In the genomic region with DNA sequence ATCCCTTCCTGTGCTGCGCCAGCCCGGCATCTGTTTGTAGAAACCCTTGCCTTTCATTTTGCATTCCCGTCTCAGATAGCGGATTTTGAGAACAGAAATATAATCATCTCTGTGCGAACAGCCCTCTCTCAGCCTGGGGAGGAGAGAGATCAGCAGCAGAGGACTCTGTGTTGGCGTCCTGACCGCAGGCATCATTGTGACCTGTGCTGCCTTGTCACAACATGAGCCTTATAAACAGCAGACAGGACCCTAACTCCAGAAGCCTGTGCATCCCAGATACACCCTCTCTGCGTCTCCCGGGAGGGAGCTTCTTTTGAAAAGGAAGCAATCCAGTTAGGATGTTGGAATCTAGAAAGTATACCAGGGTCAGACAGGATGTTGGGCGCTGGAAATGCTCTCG, we compare ENCODE assay signal across 18 mouse cellular contexts. TPM values are rescaled to one million over a fixed set of nuclear protein-coding genes. Genes with fewer than 3 reads are reported as not detected.
DNase-seq lines count a peak whose midpoint lies in the region; ATAC-seq and TF ChIP-seq lines count a peak whose summit lies in the region.
"Had no signal": no experiment of that assay in that cellular context is flagged by ENCODE, and none has a peak within 500 bp of the region (broad histone marks: within the 10 kb centered on the region; RNA-seq: fewer than 3 reads in every experiment).

No protein-coding gene starts in this region.

- no peak overlapping the region for H3K27ac ChIP-seq in heart, embryonic 12.5 days (ENCODE audit: poor library complexity, severe bottlenecking)
- H3K27ac ChIP-seq in forebrain, embryonic 10.5 days = 0 out of 2 replicates have a peak overlapping the region, but pooled peaks have one; percentile 51
- H3K27ac ChIP-seq in hindbrain, embryonic 13.5 days = peak overlapping the region; percentile 80
- H3K27ac ChIP-seq in midbrain, embryonic 15.5 days = peak overlapping the region; percentile 86
- H3K27ac ChIP-seq: liver, embryonic 15.5 days had no signal

- intact Hi-C loops in heart, postnatal 10 days (cut with DNase I) = no loop called here

- H3K4me3 ChIP-seq in heart, embryonic 12.5 days = no peak overlapping the region
- peak overlapping the region; percentile 29; the same call in 1 of the 2 replicates for H3K4me3 ChIP-seq in forebrain, embryonic 10.5 days
- no peak overlapping the region for H3K4me3 ChIP-seq in hindbrain, embryonic 13.5 days
- H3K4me3 ChIP-seq in midbrain, embryonic 15.5 days = no peak overlapping the region
- no peak overlapping the region for H3K4me3 ChIP-seq in lung, adult 2 months (replicated peaks; ENCODE audit: extremely low read depth, low read depth, low read length)
- H3K4me3 ChIP-seq: liver, embryonic 15.5 days had no signal

- H3K9ac ChIP-seq in heart, embryonic 12.5 days = no peak overlapping the region
- peak overlapping the region; percentile 49; the same call in 1 of the 2 replicates for H3K9ac ChIP-seq in hindbrain, embryonic 13.5 days
- H3K9ac ChIP-seq in midbrain, embryonic 15.5 days = no peak overlapping the region
- H3K9ac ChIP-seq: liver, embryonic 15.5 days had no signal

- H3K36me3 ChIP-seq in heart, embryonic 12.5 days = no peaks in the 10 kb centered on the region
- H3K36me3 ChIP-seq in forebrain, embryonic 10.5 days (replicated peaks) = no peaks in the 10 kb centered on the region
- H3K36me3 ChIP-seq in hindbrain, embryonic 13.5 days = no peaks in the 10 kb centered on the region
- no peaks in the 10 kb centered on the region for H3K36me3 ChIP-seq in midbrain, embryonic 15.5 days (replicated peaks)
- H3K36me3 ChIP-seq: liver, embryonic 15.5 days had no signal

- TF ChIP-seq POLR2A in lung, adult 2 months (IDR thresholded peaks at IDR 0.05; ENCODE audit: borderline replicate concordance, extremely low read depth, low read depth, low read length) = no peak

- no peak for ATAC-seq in heart, embryonic 12.5 days (ENCODE audit: insufficient number of reproducible peaks, low FRiP score)
- ATAC-seq in hindbrain, embryonic 13.5 days (ENCODE audit: low FRiP score) = no peak
- ATAC-seq in midbrain, embryonic 15.5 days (replicated peaks) = peak; percentile 32; the same call in 1 of the 2 replicates
- ATAC-seq in inflammation-experienced regulatory T-cells, adult 6 months = no peak

- no peak for TF ChIP-seq CTCF in lung, adult 2 months (IDR thresholded peaks at IDR 0.05; ENCODE audit: insufficient read depth, low read length)

- peaks cover 6% of the 10 kb centered on the region; the same call in 1 of the 2 replicates for H3K9me3 ChIP-seq in heart, embryonic 12.5 days (replicated peaks)
- H3K9me3 ChIP-seq in forebrain, embryonic 10.5 days = no peaks in the 10 kb centered on the region
- no peaks in the 10 kb centered on the region; the same call in 1 of the 2 replicates for H3K9me3 ChIP-seq in hindbrain, embryonic 13.5 days
- no peaks in the 10 kb centered on the region for H3K9me3 ChIP-seq in midbrain, embryonic 15.5 days
- H3K9me3 ChIP-seq: liver, embryonic 15.5 days had no signal

- WGBS in heart, embryonic 12.5 days = 44% methylated on average over 11 of the region's 11 CpGs
- WGBS in forebrain, embryonic 10.5 days = 48% methylated on average over 11 of the region's 11 CpGs
- WGBS in hindbrain, embryonic 13.5 days = 33% methylated on average over 11 of the region's 11 CpGs
- WGBS in midbrain, embryonic 15.5 days = 11% methylated on average over 11 of the region's 11 CpGs
- WGBS in lung, adult 2 months = 32% methylated on average over 11 of the region's 11 CpGs

- DNase-seq in heart, postnatal 10 days = no peak
- no peak for DNase-seq in forebrain, embryonic 10.5 days (ENCODE audit: extremely low spot score, low spot score)
- DNase-seq in lung, adult 2 months = no peak
- no peak for DNase-seq in thymus, postnatal 10 days (ENCODE audit: low spot score in 2 of 2)
- DNase-seq: adrenal gland, postnatal 25 days; cerebellum, adult 11 months; gastrocnemius, postnatal 25 days; kidney, adult 11 months; kidney, postnatal 36 days; thymus, adult 2 months had no signal

- H3K4me1 ChIP-seq in heart, embryonic 12.5 days (replicated peaks) = peaks cover 15% of the 10 kb centered on the region
- H3K4me1 ChIP-seq in forebrain, embryonic 10.5 days = peaks cover 22% of the 10 kb centered on the region
- peaks cover 41% of the 10 kb centered on the region for H3K4me1 ChIP-seq in hindbrain, embryonic 13.5 days (replicated peaks)
- peaks cover 40% of the 10 kb centered on the region for H3K4me1 ChIP-seq in midbrain, embryonic 15.5 days
- H3K4me1 ChIP-seq in lung, adult 2 months (ENCODE audit: control insufficient read depth, insufficient read depth, low read length) = no peaks in the 10 kb centered on the region
- H3K4me1 ChIP-seq: liver, embryonic 15.5 days had no signal

- peak overlapping the region; percentile 33; the same call in 1 of the 2 replicates for H3K4me2 ChIP-seq in heart, embryonic 12.5 days
- peak overlapping the region; percentile 43 for H3K4me2 ChIP-seq in hindbrain, embryonic 13.5 days
- peak overlapping the region; percentile 21 for H3K4me2 ChIP-seq in midbrain, embryonic 15.5 days
- H3K4me2 ChIP-seq: liver, embryonic 15.5 days had no signal

- H3K27me3 ChIP-seq in heart, embryonic 12.5 days (replicated peaks) = peaks cover 46% of the 10 kb centered on the region
- peaks cover 18% of the 10 kb centered on the region; the same call in 1 of the 2 replicates for H3K27me3 ChIP-seq in forebrain, embryonic 10.5 days (ENCODE audit: poor library complexity, severe bottlenecking)
- no peaks in the 10 kb centered on the region for H3K27me3 ChIP-seq in hindbrain, embryonic 13.5 days
- H3K27me3 ChIP-seq in midbrain, embryonic 15.5 days (replicated peaks) = no peaks in the 10 kb centered on the region

RNA-seq across cellular contexts. Expression of gene Asphd2, which starts 16.4 kb away (rescaled TPM):
- 3.0 and 3.4 TPM in 2 replicates for polyA plus RNA-seq in heart, embryonic 12.5 days (2016; fragmentation: Nextera tagmentation; extraction: Ambion mirVana)
- 1 to 10 TPM in 1 of 2 experiments, under 1 TPM in 1; 0.57 to 1.1 TPM for total RNA-seq in heart, postnatal 10 days (2021)
- polyA plus RNA-seq in forebrain, embryonic 10.5 days (2016; fragmentation: Nextera tagmentation; extraction: Ambion mirVana) = 11.9 and 15.0 TPM in 2 replicates
- polyA plus RNA-seq in hindbrain, embryonic 13.5 days (2015; fragmentation: Nextera tagmentation; extraction: Ambion mirVana) = 35.5 and 37.7 TPM in 2 replicates
- polyA plus RNA-seq in midbrain, embryonic 15.5 days (2015; fragmentation: Nextera tagmentation; extraction: Ambion mirVana) = 124 and 132 TPM in 2 replicates
- 0.41 and 0.56 TPM in 2 replicates for polyA plus RNA-seq in lung, adult 2 months (2012; rRNA removed)
- polyA plus RNA-seq in inflammation-experienced regulatory T-cells, adult 6 months (2017; shearing (Covaris generic)) = not detected
- total RNA-seq: megakaryocyte, adult 5-6 weeks had no signal

RNA-seq across cellular contexts. Expression of gene Gm6588, which starts 38.2 kb away (rescaled TPM):
- polyA plus RNA-seq in heart, embryonic 12.5 days (2016; fragmentation: Nextera tagmentation; extraction: Ambion mirVana) = not detected in 2 replicates
- total RNA-seq in heart, postnatal 10 days (2021) = not detected
- 0.06 TPM in 1 of 2 replicates, not detected in the other for polyA plus RNA-seq in forebrain, embryonic 10.5 days (2016; fragmentation: Nextera tagmentation; extraction: Ambion mirVana)
- 0.78 and 1.2 TPM in 2 replicates for polyA plus RNA-seq in hindbrain, embryonic 13.5 days (2015; fragmentation: Nextera tagmentation; extraction: Ambion mirVana)
- polyA plus RNA-seq in midbrain, embryonic 15.5 days (2015; fragmentation: Nextera tagmentation; extraction: Ambion mirVana) = 1.3 and 1.5 TPM in 2 replicates
- polyA plus RNA-seq in lung, adult 2 months (2012; rRNA removed) = not detected in 2 replicates
- polyA plus RNA-seq in inflammation-experienced regulatory T-cells, adult 6 months (2017; shearing (Covaris generic)) = not detected
- total RNA-seq: adrenal gland, postnatal 25 days; gastrocnemius, postnatal 25 days; left cerebral cortex, postnatal 25 days; megakaryocyte, adult 5-6 weeks had no signal
- polyA plus RNA-seq: heart, embryonic 14.5 days; liver, embryonic 15.5 days had no signal

RNA-seq across cellular contexts. Expression of gene Gm6583, which starts 55.2 kb away (rescaled TPM):
- polyA plus RNA-seq in heart, embryonic 12.5 days (2016; fragmentation: Nextera tagmentation; extraction: Ambion mirVana) = 0.10 and 0.24 TPM in 2 replicates
- total RNA-seq in heart, postnatal 10 days (2021) = under 1 TPM; 0.10 to 0.19 TPM
- 0.19 and 0.31 TPM in 2 replicates for polyA plus RNA-seq in forebrain, embryonic 10.5 days (2016; fragmentation: Nextera tagmentation; extraction: Ambion mirVana)
- polyA plus RNA-seq in hindbrain, embryonic 13.5 days (2015; fragmentation: Nextera tagmentation; extraction: Ambion mirVana) = 0.17 and 0.34 TPM in 2 replicates
- polyA plus RNA-seq in midbrain, embryonic 15.5 days (2015; fragmentation: Nextera tagmentation; extraction: Ambion mirVana) = 0.14 and 0.39 TPM in 2 replicates
- polyA plus RNA-seq in lung, adult 2 months (2012; rRNA removed) = 0.06 TPM in 1 of 2 replicates, not detected in the other
- under 1 TPM in 1 of 3 experiments, not detected in 2; 0.25 TPM for polyA plus RNA-seq in inflammation-experienced regulatory T-cells, adult 6 months (2017; shearing (Covaris generic))
- total RNA-seq: gastrocnemius, postnatal 25 days; left cerebral cortex, postnatal 25 days had no signal
- polyA plus RNA-seq: heart, embryonic 14.5 days; thymus, adult 2 months had no signal
